Mouse (Mus musculus) ES-E14 (cell line): Measurements from ENCODE around the gene Klk9.

Experiments
- CHD2 ChIP-seq: IDR thresholded peaks from 2 replicates; pipeline ENCODE4 v1.6.1; 2014; ENCODE audit warnings: mild to moderate bottlenecking, low read depth, low read length, inconsistent platforms
- HCFC1 ChIP-seq: IDR thresholded peaks from 2 replicates; pipeline ENCODE4 v1.6.1; 2012; ENCODE audit warnings: low read length, inconsistent platforms, borderline replicate concordance; ENCODE audit not compliant: insufficient read depth
- MAFK ChIP-seq: IDR thresholded peaks from 2 replicates; pipeline ENCODE4 v1.6.1; 2014; ENCODE audit warnings: mild to moderate bottlenecking, low read depth, low read length, inconsistent platforms; ENCODE audit not compliant: insufficient read depth

GRCm38 (mm10) chr7:43769636-43770035 is 22.1 kb upstream of the Klk9 start:
- TF ChIP-seq MAFK: no peak
- no peak for TF ChIP-seq HCFC1
- no peak for TF ChIP-seq CHD2
